Mouse (Mus musculus): ENCODE data around the gene Myh10.
"Not testable (repeated sequence)": the region's sequence is repeated elsewhere in the genome, so short reads cannot be mapped to it uniquely, and the experiment has no call there.

Myh10 gene

DNA sequence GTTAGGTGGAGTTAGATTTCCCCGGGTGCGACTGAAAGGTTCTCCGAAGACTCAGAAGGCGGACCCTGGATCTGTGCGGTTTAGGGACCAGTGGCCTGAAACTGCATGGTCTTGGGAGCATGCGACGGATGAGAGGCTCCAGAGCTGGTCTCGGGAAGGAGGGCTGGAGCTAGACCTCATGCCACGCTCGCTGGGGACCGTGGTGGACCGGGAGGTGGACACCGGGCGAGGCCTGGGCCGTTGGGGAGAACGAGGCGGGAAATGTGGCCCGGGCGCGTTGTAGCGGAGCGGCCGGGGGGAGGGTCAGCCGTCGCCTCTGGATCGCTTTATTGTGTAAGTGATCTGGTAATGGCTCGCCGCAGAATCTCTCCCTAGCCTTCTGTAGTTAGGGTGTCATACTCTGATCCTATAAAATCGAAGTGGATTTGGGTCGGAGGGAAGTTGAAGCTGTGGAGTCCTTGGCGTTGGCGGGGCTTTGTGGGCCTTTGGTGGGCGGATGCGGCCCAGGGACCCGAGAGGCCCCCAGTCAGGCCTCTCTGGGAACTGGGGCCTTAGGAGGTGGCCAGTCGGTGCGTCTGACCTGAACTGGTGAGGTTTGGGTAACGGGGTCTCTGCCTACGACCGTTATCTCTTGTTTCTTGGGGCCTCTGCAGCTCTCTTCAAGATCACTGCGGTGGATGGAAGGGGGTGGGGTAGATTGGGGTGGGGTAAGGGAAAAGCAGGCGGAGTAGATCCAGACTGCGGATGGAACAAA lies 1.5 kb downstream of the Myh10 start:
- in situ Hi-C loops (cut with MboI, MseI), result no loop called here

DNA sequence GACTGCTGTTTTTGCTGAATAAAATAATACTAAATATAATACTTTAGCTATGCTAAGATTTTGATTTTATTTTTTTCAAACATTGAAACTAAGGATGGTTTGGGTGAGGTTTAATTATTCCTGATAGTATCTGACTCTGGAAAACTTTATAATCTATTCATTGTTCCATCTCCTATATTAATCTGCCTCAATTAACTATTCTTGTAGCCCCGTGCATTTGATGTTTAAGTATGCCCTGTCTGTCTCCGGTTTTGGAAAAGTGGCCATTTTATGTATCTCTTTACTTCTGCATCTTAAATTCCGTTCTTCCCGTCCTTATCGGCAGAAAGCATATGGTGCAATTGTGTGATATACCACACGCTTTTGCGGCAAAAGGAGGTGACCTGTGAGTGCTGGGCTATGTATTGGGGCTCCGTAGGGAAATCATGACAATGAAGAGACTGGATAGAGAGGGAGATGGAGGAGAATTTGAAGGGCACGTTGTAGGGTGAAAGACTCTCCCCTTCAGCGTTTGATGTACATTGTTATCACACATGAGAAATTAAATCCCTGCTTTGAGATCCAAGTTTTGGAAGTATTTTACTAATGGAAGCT lies 2.2 kb downstream of the Myh10 start:
- in situ Hi-C loops (cut with MboI, MseI), result no loop called here

DNA sequence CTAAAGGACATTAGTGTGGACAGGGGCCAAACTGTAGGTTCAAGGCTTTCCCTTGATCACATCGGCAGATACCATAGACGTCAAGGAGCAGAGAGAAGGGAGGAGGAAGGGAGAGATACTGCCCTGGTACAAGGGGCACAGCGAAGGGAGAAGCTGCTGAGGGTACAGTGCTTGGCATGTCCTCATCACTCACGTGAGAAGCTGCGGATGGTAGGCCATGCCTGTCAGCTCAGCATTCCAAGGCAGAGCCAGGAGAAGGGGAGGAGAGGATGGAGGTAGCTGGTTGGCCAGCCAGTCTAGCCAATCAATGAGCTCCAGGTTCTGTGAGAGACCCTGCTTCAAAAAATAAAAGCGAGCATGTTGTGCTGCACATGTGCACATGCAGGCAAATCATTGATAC lies 11.0 kb downstream of the Myh10 start:
- in situ Hi-C loops (cut with MboI, MseI), result no loop called here

DNA sequence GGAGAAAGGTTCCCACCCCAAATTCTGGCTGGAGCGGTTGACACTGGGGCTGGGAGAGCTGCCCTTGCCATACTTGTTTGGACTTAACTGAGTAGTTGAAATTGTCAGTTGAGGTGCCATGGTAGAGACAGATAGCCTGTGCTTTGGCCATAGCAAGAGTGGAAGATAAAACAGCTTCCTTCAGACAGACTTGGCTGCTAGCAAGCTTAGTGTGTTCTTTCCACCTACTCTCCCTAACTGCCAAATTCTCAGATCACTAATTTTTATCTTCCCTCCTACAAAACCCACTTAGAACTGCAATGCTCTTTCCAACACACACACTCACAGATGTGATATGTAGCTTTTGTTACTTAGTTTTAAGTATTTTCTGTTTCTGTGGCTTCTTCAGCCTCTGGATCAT lies 12.0 kb downstream of the Myh10 start:
- in situ Hi-C loops (cut with MboI, MseI), result no loop called here

- in situ Hi-C loops (cut with MboI, MseI), result no loop called here
Measured at GRCm38 (mm10) chr11:68704258-68704657, 12.9 kb downstream of the Myh10 start.

DNA sequence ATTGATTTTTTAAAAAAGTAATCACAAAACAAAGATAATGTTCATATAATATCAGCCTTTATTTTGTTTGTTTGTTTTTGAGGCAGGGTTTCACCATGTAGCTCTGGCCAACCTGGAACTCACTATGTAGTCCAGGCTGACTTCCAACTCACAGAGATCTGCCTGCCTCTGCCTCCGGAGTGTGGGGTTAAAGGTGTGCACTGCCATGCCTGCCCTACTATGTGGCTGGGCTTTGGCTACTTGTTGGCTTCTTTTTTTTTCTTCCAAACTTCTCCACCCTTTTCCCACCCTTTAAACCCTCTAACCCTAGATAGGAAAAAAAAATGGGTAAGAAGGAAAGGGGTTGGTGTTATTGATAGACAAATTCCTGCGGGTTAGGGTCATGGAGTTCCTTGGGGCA lies 13.5 kb downstream of the Myh10 start:
- in situ Hi-C loops (cut with MboI, MseI), result no loop called here

GRCm38 (mm10) chr11:68706524-68707429 lies 15.4 kb downstream of the Myh10 start:
- in situ Hi-C loops (cut with MboI, MseI), result no loop called here

- in situ Hi-C loops (cut with MboI, MseI), result no loop called here
Measured at GRCm38 (mm10) chr11:68707881-68708582, 16.7 kb downstream of the Myh10 start.

DNA sequence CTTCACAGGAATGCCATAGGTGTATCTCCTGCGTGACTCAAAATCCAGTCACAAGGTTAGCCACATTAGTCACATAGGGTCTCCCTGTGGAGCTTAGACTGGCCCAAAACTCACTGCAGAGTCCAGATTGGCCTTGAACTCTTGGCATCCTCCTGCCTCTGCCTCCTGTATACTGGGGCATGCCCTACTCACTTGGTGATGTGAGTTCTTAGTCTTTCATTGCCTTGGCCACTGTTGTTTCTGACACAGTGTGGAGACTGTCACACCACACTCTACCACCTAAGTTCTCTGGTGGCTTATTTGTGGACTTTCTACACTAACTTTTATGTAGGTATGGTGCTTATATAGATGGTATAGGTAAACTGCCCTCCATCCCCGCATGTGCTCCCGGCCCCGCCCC lies 24.8 kb downstream of the Myh10 start:
- in situ Hi-C loops (cut with MboI, MseI), result no loop called here

DNA sequence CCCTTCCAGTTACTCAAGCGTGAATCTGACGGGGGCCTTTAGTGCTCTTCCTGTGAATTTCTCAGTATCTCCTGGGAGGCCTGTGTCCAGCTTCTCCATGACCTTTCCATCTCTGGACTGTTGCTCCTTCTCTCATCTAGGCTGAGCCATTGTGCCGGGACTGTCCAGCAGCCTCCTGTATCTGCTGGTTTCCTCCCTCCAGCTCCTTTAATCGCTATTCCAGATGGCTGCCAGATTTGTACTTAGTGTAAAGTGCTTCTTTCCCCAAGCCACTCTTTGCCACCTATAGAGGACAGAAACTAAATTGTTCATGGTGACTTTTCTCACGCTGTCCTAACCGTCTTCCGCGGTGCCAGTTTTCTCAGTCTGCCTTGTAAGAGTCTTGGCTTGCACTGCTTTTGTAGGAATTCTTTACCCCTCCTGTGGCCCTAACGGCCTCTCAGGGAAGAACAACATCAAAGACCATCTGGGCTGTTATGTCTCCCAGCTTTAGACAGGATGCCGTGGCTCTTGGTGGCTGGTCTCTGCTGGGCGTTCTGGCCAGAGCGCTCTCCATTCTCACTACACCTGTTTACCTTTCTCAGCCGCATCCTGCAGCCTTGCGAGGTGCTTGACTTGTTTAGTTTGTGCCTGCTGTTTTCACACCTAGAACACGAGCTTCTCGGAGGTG lies 25.9 kb downstream of the Myh10 start:
- in situ Hi-C loops (cut with MboI, MseI), result no loop called here

DNA sequence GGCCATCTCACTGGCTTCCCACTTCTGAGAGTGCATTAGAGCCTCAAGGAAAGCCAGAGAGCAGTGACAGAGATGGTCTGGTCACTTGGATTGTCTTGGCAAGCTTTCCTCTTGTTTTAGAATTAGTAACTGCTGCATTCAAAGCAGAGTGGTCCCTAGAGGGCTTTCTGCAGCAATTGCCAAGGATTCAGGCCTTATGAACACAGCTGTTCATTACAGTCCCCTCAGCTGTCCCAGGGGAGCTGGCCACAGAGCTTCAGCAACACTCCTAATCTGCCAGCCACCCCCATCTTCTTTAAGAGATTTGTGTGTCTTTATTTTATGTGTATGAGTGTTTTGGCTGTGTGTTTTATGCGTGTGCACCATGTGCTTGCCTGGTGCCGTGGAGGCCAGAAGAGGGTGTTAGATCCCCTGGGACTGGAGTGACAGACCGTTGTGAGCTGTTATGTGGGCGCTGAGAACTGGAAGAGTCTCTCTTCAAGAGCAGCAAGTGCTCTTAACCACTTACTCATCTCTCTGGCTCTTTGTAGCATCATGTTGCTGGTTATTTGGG lies 27.8 kb downstream of the Myh10 start:
- in situ Hi-C loops (cut with MboI, MseI), result no loop called here

- in situ Hi-C loops (cut with MboI, MseI), result no loop called here
Measured at GRCm38 (mm10) chr11:68719774-68720173, 28.4 kb downstream of the Myh10 start.

- in situ Hi-C loops (cut with MboI, MseI), result no loop called here
Measured at GRCm38 (mm10) chr11:68724117-68724516, 32.8 kb downstream of the Myh10 start.

DNA sequence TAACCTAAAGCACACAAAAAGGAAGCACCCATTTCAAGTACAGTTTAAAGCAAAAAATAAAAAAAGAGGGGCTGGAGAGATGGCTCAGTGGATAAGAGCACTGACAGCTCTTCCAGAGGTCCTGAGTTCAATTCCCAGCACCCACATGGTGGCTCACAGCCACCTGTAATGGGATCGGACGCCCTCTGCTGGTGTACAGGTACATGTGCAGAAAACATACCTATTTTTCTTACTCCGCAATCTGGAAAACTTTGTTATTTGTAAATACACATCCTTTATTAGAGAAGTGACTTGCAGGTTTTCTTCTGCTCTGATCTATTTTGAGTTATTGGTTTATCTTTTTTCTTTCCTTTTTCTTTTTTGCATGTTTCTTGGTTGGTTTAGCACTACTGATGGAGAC lies 37.3 kb downstream of the Myh10 start:
- in situ Hi-C loops (cut with MboI, MseI), result no loop called here

GRCm38 (mm10) chr11:68730792-68731191 lies 39.4 kb downstream of the Myh10 start:
- in situ Hi-C loops (cut with MboI, MseI), result no loop called here

GRCm38 (mm10) chr11:68732066-68732465 lies 40.7 kb downstream of the Myh10 start:
- in situ Hi-C loops (cut with MboI, MseI), result no loop called here

DNA sequence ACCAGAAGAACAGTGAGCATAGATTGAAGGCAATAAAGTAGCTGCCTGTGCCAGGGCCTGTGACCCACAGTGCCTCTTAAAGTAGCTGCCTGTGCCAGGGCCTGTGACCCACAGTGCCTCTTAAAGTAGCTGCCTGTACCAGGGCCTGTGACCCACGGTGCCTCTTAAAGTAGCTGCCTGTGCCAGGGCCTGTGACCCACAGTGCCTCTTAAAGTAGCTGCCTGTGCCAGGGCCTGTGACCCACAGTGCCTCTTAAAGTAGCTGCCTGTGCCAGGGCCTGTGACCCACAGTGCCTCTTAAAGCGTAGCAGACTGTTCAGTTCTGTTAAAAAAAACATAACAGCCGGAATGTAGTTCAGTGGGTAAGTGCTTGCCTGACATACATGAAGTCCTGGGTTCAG lies 42.0 kb downstream of the Myh10 start:
- in situ Hi-C loops (cut with MboI, MseI), result not testable (repeated sequence)

- in situ Hi-C loops (cut with MboI, MseI), result no loop called here
Measured at GRCm38 (mm10) chr11:68739509-68739908, 48.1 kb downstream of the Myh10 start.

GRCm38 (mm10) chr11:68742658-68743057 lies 51.3 kb downstream of the Myh10 start:
- in situ Hi-C loops (cut with MboI, MseI), result no loop called here

DNA sequence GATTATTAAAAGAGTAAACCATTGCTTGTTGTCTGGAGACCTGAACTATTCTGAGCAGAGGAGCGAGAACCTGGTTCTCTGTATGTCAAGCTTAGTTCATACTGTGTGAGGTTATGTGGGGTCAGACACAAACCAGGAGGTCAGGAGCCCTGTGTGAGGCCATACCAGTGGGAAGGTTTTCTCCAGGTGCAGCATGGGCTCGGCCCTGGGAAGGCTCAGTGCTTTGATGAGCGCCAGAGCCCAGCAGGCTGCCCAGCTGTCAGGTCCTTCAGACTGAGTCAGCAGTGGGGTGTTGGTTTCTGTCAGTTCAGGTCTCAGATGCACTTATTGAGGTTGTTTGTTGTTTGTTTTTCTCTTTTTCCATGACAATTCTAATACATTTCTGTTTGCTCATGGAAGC lies 52.8 kb downstream of the Myh10 start:
- in situ Hi-C loops (cut with MboI, MseI), result no loop called here

Measured in regulatory T cell (primary cell).